Mouse (Mus musculus): ENCODE measurements around the gene Tsku.

Tsku gene

GRCm38 (mm10) chr7:98359951-98360620 is 1.0 kb downstream of the Tsku start:
- no peak for DNase-seq (ENCODE audit: low read depth, low spot score)

GRCm38 (mm10) chr7:98358016-98358415 is 3.1 kb downstream of the Tsku start:
- no peak for DNase-seq (ENCODE audit: low read depth, low spot score)

- DNase-seq (ENCODE audit: low read depth, low spot score), result no peak
These were observed 3.8 kb downstream of the Tsku start for GRCm38 (mm10) chr7:98357324-98357723.

- no peak for DNase-seq (ENCODE audit: low read depth, low spot score)
These were observed 6.2 kb downstream of the Tsku start for GRCm38 (mm10) chr7:98354921-98355310.

GRCm38 (mm10) chr7:98354160-98354920 is 6.8 kb downstream of the Tsku start:
- DNase-seq (ENCODE audit: low read depth, low spot score), result no peak

DNA sequence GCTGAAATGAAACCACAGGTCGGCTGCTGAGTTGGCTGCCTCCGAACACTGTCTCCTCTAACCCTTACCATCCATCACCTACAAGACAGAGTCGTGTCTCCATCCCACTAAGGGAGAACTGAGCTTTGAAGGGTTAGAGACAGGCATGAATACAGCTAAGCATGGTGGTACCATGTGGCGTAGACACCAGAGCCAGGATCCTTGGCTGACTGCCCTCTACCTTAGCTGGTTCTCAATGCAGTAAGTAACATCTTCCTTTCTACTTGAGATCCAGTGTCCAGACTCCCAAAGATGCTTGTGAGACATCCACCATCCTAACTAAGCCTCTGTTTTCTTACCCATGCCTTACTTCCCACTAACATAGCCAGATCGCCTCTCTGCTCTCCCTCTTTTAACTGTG is 7.5 kb downstream of the Tsku start:
- no peak for DNase-seq (ENCODE audit: low read depth, low spot score)

DNA sequence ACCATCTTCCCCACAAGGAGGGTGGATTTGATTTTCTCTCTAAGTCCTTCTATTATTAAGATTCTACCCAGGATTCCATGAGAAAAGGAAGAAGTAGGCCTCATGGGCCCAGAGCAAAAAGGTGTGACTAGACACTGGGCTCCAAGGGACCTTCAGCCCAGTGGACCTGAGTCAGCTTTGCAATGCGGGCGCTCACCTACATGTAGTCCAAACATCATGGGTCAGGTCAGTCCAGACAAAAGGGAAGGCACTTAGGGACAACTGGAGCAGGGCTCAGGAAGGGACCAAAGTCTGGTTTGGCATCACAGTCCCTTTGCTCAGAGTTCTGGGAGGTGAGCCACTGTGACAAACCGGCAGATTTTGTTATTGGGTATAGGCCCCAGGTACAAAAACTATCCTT is 9.6 kb downstream of the Tsku start:
- no peak for DNase-seq (ENCODE audit: low read depth, low spot score)

GRCm38 (mm10) chr7:98349821-98350220 is 11.3 kb downstream of the Tsku start:
- no peak for DNase-seq (ENCODE audit: low read depth, low spot score)

GRCm38 (mm10) chr7:98349096-98349495 is 12.0 kb downstream of the Tsku start:
- DNase-seq (ENCODE audit: low read depth, low spot score), result peak; percentile 85

DNA sequence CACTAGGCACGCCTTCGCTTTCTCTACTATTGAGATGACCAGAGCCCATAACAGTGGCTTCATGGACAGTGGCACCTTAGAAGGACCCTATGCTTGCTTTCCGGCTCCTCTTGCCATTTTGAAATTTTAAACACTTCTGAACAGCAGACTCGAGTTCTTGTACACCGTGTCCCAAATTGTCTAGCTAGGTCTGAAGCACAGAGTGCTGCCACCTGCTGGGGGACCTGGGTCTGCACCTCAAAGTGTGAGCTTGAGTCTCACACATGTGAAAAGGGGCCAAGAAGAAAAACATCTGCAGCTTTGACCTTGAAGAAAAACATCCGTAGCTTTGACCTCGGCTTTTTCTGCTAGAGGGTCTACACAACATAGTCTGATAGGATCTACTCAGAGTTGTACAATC is 13.1 kb downstream of the Tsku start:
- DNase-seq (ENCODE audit: low read depth, low spot score), result peak; percentile 81

DNA sequence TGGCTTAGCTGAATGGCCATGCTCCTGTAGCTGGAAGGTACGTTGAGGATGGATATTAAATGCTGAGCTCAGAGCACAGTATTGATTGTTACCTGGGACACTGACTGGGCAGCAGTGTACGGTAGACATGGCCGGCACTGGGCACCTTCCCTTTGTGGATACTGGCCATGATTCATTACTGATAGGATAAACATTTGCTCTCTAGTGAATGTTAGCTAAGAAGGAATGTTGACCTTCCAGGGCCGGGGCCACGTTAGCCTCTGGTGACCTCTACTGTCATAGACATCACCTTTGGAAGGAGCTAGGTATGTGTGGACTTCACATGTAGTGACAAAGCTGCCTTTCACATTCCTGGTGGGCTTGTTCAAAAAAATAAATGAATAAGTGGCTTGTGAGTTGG is 13.7 kb downstream of the Tsku start:
- DNase-seq (ENCODE audit: low read depth, low spot score), result no peak

GRCm38 (mm10) chr7:98345036-98345435 is 16.1 kb downstream of the Tsku start:
- no peak for DNase-seq (ENCODE audit: low read depth, low spot score)

GRCm38 (mm10) chr7:98344361-98344760 is 16.8 kb downstream of the Tsku start:
- DNase-seq (ENCODE audit: low read depth, low spot score), result peak; percentile 27

GRCm38 (mm10) chr7:98342249-98342648 is 18.9 kb downstream of the Tsku start:
- no peak for DNase-seq (ENCODE audit: low read depth, low spot score)

DNA sequence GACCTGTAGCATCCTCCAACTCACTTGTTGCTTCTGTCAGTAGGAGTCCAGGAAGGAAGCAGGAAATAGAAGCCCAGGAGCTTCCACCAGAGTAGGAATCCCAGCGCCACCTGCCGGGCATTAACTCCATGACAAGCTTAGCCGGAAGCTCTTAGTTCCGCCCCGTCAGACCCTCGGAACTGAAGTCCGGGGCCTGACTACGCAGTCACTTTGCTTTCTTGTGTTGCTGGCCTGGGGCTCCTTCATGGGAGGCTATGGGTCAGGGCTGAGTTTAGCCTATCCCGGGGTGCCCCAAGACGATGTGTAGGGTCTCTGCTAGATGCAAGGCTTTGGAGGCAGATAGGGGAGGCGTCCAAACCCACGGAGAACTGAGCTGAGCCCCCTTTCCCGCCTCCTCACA is 19.7 kb downstream of the Tsku start:
- peak; percentile 87 for DNase-seq (ENCODE audit: low read depth, low spot score)

DNA sequence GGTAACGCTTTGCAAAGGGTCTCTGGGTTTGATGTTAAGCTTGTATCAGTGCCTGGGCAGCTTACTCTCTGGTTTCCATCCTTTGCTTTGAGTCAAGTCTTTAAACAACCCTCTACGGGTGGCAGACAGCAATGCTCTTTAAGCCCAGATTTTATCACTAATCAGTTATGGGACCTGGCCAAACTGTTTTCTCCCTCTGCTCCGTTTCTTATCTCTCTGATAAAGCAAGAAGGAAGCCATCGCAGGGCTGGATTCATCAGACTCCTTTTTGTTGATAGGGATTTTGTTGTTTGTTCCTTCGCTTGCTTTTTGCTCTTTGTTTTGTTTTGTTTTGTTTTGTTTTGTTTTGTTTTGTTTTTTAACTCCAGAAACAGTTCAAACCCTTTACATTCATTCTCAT is 20.8 kb downstream of the Tsku start:
- no peak for DNase-seq (ENCODE audit: low read depth, low spot score)

GRCm38 (mm10) chr7:98333987-98334386 is 27.1 kb downstream of the Tsku start:
- no peak for DNase-seq (ENCODE audit: low read depth, low spot score)

DNA sequence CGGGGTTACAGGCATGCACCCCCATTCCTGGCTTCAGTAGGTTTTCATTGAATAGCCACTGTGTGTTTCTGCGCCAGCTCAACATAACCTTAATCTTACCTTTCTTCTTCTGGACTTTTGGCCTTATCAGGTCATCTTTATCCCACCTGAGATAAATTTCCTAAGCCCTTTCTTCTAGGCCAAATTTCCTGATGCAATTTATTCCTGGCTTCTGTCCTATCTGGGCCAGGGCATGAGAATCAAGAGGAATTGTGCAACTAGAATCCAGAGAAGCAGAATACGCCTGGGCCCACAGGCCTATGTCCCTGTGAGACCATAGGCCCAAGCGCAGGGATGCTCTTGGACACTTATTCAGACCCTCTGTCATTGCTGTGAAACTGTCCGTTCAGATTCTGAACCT is 27.6 kb downstream of the Tsku start:
- DNase-seq (ENCODE audit: low read depth, low spot score), result no peak

DNA sequence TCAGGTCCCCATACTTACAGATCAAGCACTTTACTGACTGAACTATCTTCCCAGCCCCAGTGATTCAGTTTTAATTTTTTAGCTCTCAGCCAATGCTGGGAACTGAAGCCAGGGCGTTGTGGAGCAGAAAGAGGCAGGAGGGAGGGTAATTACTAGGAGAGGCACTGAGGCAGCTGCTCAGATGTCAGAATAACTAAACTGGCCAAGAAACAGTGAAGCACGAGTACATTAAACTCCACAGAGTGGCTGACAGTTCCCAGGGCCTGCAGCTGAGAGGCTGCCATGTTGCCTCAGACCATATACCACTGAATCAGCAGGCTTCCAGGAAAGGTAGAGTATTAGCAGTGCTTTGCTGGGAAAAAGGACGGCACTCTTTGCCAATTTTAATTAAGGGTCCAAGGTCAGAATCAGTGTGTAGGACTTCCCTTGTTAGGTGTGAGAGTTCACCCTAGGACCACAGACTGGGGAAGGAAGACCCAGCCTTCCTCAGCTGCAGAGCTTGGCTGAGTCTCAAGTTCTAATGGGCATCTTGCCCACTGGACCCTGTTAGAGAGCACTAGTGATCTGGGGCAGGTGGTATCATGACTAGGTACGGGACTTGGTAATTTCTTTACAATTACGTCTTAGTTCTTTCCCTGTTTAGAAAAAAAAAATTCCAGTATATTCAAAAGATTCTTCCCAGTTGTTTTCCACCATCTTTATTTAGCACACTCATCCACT is 28.3 kb downstream of the Tsku start:
- peak; percentile 24 for DNase-seq (ENCODE audit: low read depth, low spot score)

GRCm38 (mm10) chr7:98331932-98332331 is 29.2 kb downstream of the Tsku start:
- no peak for DNase-seq (ENCODE audit: low read depth, low spot score)

GRCm38 (mm10) chr7:98330375-98331002 is 30.6 kb downstream of the Tsku start:
- DNase-seq (ENCODE audit: low read depth, low spot score), result no peak

All from brain, adult 2 months (tissue).